Mouse (Mus musculus): ENCODE results near the gene Dnah12. TPM values are rescaled to one million over a fixed set of nuclear protein-coding genes. Genes with fewer than 3 reads are reported as not detected.
"Not testable (repeated sequence)": the region's sequence is repeated elsewhere in the genome, so short reads cannot be mapped to it uniquely, and the experiment has no call there.

Gene Dnah12
- polyA plus RNA-seq, 1 experiment, result 0.08 TPM

GRCm38 (mm10) chr14:26674476-26675169, 18.5 kb upstream of the Dnah12 start:
- H3K4me1 ChIP-seq (ENCODE audit: control insufficient read depth, insufficient read depth, insufficient read length, low read length); H3K4me3 ChIP-seq (ENCODE audit: insufficient read depth, low read depth, low read length); H3K27ac ChIP-seq (replicated peaks; ENCODE audit: low read depth, low read length): not testable (repeated sequence)

DNA sequence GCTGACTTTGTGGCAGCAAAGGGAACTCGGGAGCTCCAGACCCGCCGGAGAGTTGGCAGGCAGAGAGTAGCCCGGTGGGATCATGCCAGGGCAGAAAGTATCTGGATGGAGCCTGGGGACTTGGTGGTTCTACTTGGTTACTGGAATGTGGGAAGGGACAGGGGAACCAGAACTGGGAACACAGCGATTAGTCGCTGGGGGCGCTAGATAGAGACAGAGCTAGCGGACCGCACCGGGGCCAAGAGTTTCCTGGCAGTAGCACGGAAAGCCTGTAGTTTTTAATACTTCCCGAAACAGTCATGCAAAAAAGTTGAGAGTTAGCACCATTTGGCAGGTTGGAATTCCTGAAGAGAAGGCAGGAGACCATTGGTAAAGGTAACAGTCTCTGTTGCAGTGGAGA, 17.7 kb upstream of the Dnah12 start:
- no peak overlapping the region for H3K27ac ChIP-seq (replicated peaks; ENCODE audit: low read depth, low read length)
- H3K4me1 ChIP-seq (ENCODE audit: control insufficient read depth, insufficient read depth, insufficient read length, low read length), result 0 out of 2 replicates have a peak, but pooled peaks cover 2% of the 10 kb centered on the region
- H3K4me3 ChIP-seq (ENCODE audit: insufficient read depth, low read depth, low read length), result no peak overlapping the region

DNA sequence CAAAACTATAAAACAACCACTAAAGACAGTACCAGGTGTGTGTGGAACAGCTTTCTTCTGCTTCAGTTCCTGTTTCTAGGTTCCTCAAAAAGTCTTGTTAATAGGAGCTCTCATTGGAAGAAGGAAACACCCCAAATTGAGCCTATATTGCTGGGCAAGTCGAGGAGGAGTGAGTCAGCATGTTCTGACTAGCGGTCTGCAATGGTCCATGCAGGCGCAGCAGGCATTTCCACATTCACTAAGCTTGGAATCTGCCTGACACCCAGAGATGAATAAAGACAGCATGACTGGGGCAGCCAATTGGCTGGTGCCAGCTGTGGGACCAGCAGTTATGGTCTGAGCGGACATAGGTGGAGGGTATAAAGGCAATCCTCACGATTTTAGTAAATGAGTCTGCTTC, 17.3 kb upstream of the Dnah12 start:
- Histone ChIP-seq H3K4me1 (ENCODE audit: control insufficient read depth, insufficient read depth, insufficient read length, low read length) (0 out of 2 replicates have a peak, but pooled peaks cover 2% of the 10 kb centered on the region), H3K27ac (replicated peaks; ENCODE audit: low read depth, low read length) (no peak overlapping the region), H3K4me3 (ENCODE audit: insufficient read depth, low read depth, low read length) (no peak overlapping the region)

- Histone ChIP-seq H3K4me3 (ENCODE audit: insufficient read depth, low read depth, low read length) (no peak overlapping the region), H3K4me1 (ENCODE audit: control insufficient read depth, insufficient read depth, insufficient read length, low read length) (no peaks in the 10 kb centered on the region), H3K27ac (replicated peaks; ENCODE audit: low read depth, low read length) (no peak overlapping the region)
These were observed 2.3 kb upstream of the Dnah12 start for GRCm38 (mm10) chr14:26690727-26691126.

GRCm38 (mm10) chr14:26691363-26691762, 1.7 kb upstream of the Dnah12 start:
- H3K4me1 ChIP-seq (ENCODE audit: control insufficient read depth, insufficient read depth, insufficient read length, low read length), result no peaks in the 10 kb centered on the region
- H3K27ac ChIP-seq (replicated peaks; ENCODE audit: low read depth, low read length), result no peak overlapping the region
- no peak overlapping the region for H3K4me3 ChIP-seq (ENCODE audit: insufficient read depth, low read depth, low read length)

DNA sequence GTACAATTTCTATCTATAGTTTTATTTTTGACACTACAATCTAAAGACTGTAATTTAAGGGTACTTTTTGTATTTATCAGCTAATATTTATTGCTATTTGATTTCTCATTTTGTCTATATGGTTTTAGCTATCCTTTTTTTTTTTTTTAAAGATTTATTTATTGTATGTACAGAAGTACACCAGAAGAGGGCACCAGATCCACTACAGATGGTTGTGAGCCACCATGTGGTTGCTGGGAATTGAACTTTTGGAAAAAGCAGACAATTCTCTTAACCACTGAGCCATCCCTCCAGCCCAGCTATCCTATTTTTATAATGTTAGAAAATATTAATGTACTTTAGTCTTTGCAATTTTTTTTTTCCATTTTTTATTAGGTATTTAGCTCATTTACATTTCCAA, 4.8 kb downstream of the Dnah12 start:
- Histone ChIP-seq H3K4me1 (ENCODE audit: control insufficient read depth, insufficient read depth, insufficient read length, low read length) (no peaks in the 10 kb centered on the region), H3K4me3 (ENCODE audit: insufficient read depth, low read depth, low read length) (no peak overlapping the region), H3K27ac (replicated peaks; ENCODE audit: low read depth, low read length) (no peak overlapping the region)

DNA sequence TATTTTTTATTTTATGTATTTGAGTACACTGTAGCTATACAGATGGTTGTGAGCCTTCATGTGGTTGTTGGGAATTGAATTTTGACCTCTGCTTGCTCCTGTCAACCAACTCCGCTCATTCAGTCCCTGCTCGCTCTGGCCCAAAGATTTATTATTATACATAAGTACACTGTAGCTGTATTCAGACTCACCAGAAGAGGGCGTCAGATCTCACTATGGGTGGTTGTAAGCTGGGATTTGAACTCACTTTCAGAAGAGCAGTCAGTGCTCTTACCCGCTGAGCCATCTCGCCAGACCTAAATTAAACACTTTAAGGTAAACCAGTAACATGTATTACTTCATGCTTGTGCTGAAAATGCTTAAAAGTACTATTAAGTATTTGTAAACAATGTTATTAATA, 12.2 kb downstream of the Dnah12 start:
- H3K4me1 ChIP-seq (ENCODE audit: control insufficient read depth, insufficient read depth, insufficient read length, low read length); H3K4me3 ChIP-seq (ENCODE audit: insufficient read depth, low read depth, low read length); H3K27ac ChIP-seq (replicated peaks; ENCODE audit: low read depth, low read length): not testable (repeated sequence)

DNA sequence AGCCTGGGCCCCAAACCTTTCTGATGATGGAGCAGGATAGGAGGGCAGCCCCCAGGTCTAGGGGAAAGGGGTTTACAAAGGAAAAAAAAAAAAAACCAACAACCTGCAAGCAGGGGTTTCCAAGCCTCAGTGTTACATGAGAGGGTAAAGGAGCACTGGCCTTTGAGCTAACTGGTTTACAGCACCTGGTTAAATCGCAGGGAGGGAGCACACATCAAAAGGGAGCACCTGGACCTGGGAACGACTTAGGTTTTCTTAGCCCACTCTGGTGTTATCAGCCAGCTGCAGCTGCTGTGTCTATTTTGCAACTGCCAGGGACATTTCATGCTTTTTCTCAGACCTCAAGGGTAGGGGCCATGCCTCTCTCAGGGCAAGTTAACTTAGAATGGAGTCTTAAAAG, 26.6 kb downstream of the Dnah12 start:
- H3K4me3 ChIP-seq (ENCODE audit: insufficient read depth, low read depth, low read length); H3K4me1 ChIP-seq (ENCODE audit: control insufficient read depth, insufficient read depth, insufficient read length, low read length); H3K27ac ChIP-seq (replicated peaks; ENCODE audit: low read depth, low read length): not testable (repeated sequence)

- H3K27ac ChIP-seq (replicated peaks; ENCODE audit: low read depth, low read length), result no peak overlapping the region
- H3K4me3 ChIP-seq (ENCODE audit: insufficient read depth, low read depth, low read length), result no peak overlapping the region
- no peaks in the 10 kb centered on the region for H3K4me1 ChIP-seq (ENCODE audit: control insufficient read depth, insufficient read depth, insufficient read length, low read length)
These were observed 31.8 kb downstream of the Dnah12 start for GRCm38 (mm10) chr14:26724898-26725297.

DNA sequence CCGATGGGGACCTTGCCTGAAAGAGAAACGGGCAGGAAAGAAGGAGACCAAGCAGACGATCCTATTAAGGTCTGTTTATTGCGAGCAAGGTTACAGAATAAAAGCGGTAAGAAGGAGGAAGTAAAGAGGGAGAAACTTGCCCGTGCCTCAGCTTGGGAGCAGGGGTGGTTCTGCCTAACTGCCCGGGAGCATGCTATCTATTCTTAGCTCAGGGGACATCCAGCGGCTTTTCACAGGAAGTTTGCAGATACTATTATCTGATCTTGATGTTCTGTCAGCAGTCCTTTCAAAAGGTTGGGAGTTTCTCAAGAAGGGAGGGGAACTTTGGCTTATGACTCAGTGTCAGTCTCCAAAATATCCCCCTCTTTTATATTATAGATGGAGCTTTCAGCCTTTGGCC, 65.5 kb downstream of the Dnah12 start:
- Histone ChIP-seq H3K4me1 (ENCODE audit: control insufficient read depth, insufficient read depth, insufficient read length, low read length) (no peaks in the 10 kb centered on the region), H3K4me3 (ENCODE audit: insufficient read depth, low read depth, low read length) (no peak overlapping the region), H3K27ac (replicated peaks; ENCODE audit: low read depth, low read length) (no peak overlapping the region)

GRCm38 (mm10) chr14:26764827-26765226, 71.8 kb downstream of the Dnah12 start:
- no peaks in the 10 kb centered on the region for H3K4me1 ChIP-seq (ENCODE audit: control insufficient read depth, insufficient read depth, insufficient read length, low read length)
- no peak overlapping the region for H3K27ac ChIP-seq (replicated peaks; ENCODE audit: low read depth, low read length)
- H3K4me3 ChIP-seq (ENCODE audit: insufficient read depth, low read depth, low read length), result no peak overlapping the region

DNA sequence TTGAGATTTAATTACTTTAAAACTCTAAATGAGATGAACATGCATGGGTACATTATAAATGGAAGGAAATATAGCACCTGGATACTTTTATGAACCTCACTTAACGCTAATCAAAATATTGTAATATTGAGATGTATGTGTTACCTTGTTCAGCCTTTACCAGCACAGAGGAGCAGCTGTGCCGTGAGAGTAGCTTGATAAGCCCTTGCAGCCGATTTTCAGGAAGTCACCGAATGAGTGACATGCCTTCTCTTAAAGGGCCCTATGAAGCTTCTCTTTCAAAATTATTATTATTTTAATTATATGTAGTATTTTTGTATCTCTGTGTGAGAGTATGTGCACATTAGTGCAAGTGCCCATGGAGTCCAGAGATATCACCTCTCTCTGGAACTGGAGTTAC, 75.1 kb downstream of the Dnah12 start:
- Histone ChIP-seq H3K4me1 (ENCODE audit: control insufficient read depth, insufficient read depth, insufficient read length, low read length) (no peaks in the 10 kb centered on the region), H3K4me3 (ENCODE audit: insufficient read depth, low read depth, low read length) (no peak overlapping the region), H3K27ac (replicated peaks; ENCODE audit: low read depth, low read length) (no peak overlapping the region)

DNA sequence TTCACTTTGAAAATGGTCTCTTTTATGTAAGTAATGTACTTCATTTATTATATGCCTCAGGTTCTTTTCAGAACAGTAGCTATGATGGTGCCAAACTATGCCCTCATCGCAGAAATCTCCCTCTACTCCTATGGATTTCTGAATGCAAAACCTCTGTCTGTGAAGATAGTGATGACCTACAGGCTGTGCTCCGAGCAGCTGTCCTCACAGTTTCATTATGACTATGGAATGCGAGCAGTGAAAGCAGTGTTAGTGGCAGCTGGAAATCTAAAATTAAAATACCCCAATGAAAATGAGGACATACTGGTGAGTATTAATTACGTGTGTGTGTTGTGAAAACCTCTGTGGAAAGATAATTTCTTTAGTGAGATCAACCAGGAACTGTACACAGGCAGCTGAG, 80.5 kb downstream of the Dnah12 start:
- Histone ChIP-seq H3K4me1 (ENCODE audit: control insufficient read depth, insufficient read depth, insufficient read length, low read length) (no peaks in the 10 kb centered on the region), H3K4me3 (ENCODE audit: insufficient read depth, low read depth, low read length) (no peak overlapping the region), H3K27ac (replicated peaks; ENCODE audit: low read depth, low read length) (no peak overlapping the region)

- no peak overlapping the region for H3K4me3 ChIP-seq (ENCODE audit: insufficient read depth, low read depth, low read length)
- no peak overlapping the region for H3K27ac ChIP-seq (replicated peaks; ENCODE audit: low read depth, low read length)
- H3K4me1 ChIP-seq (ENCODE audit: control insufficient read depth, insufficient read depth, insufficient read length, low read length), result no peaks in the 10 kb centered on the region
These were observed 90.7 kb downstream of the Dnah12 start for GRCm38 (mm10) chr14:26783731-26784130.

- no peak overlapping the region for H3K4me3 ChIP-seq (ENCODE audit: insufficient read depth, low read depth, low read length)
- H3K27ac ChIP-seq (replicated peaks; ENCODE audit: low read depth, low read length), result no peak overlapping the region
- no peaks in the 10 kb centered on the region for H3K4me1 ChIP-seq (ENCODE audit: control insufficient read depth, insufficient read depth, insufficient read length, low read length)
These were observed 92.6 kb downstream of the Dnah12 start for GRCm38 (mm10) chr14:26785695-26786094.

DNA sequence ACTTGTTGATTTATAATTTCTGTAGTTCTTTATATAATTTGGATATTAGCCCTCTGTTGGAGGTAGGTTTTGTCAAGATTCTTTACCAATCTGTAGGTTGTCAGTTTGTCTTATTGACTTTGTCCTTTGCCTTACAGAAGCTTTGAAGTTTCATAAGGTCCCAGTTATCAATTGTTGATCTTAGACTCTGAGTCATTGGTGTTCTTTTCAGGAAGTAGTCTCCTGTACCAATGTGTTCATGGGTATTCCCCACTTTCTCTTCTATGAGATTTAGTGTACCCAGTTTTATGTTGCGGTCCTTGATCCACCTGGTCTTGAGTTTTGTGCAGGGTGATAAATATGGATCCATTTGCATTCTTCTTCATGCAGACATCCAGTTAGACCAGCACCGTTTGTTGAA, 101.4 kb downstream of the Dnah12 start:
- Histone ChIP-seq H3K27ac (replicated peaks; ENCODE audit: low read depth, low read length) (no peak overlapping the region), H3K4me1 (ENCODE audit: control insufficient read depth, insufficient read depth, insufficient read length, low read length) (no peaks in the 10 kb centered on the region), H3K4me3 (ENCODE audit: insufficient read depth, low read depth, low read length) (no peak overlapping the region)

All from brown adipose tissue, adult 24 weeks (tissue).